Comparison of ENCODE assay signal across 20 mouse cellular contexts in the genomic region with DNA sequence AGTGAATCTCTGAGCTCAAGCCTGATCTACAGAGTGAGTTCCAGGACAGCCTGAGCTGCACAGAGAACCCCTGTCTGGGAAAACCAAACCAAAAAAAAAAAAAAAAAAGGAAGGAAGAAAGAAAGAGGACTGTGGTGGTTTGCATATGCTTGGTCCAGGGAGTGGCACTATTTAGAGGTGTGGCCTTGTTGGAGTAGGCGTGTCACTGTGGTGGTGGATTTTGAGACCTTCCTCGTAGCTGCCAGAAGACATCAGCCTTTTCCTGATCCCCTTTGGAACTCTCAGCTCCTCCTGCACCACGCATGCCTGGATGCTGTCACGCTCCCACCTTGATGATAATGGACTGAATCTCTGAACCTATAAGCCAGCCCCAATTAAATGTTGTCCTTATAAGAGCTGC. TPM values are rescaled to one million over a fixed set of nuclear protein-coding genes. Genes with fewer than 3 reads are reported as not detected.
"Had no signal": no experiment of that assay in that cellular context is flagged by ENCODE, and none has a peak within 500 bp of the region (broad histone marks: within the 10 kb centered on the region; RNA-seq: fewer than 3 reads in every experiment).

No protein-coding gene starts in this region.

- H3K9ac ChIP-seq: liver, postnatal 0 days; lung, embryonic 15.5 days; midbrain, embryonic 12.5 days; neural tube, embryonic 13.5 days; neural tube, embryonic 15.5 days; stomach, embryonic 15.5 days had no signal

- H3K9me3 ChIP-seq: lung, embryonic 15.5 days; midbrain, embryonic 10.5 days; midbrain, embryonic 12.5 days; neural tube, embryonic 13.5 days; neural tube, embryonic 15.5 days; stomach, embryonic 15.5 days had no signal

- H3K27ac ChIP-seq: lung, embryonic 15.5 days; midbrain, embryonic 10.5 days; midbrain, embryonic 12.5 days; neural tube, embryonic 13.5 days; neural tube, embryonic 15.5 days; stomach, embryonic 15.5 days; stomach, postnatal 0 days had no signal

- H3K4me1 ChIP-seq: lung, embryonic 15.5 days; midbrain, embryonic 10.5 days; midbrain, embryonic 12.5 days; neural tube, embryonic 13.5 days; neural tube, embryonic 15.5 days; stomach, embryonic 15.5 days had no signal

- H3K4me3 ChIP-seq: lung, embryonic 15.5 days; midbrain, embryonic 10.5 days; midbrain, embryonic 12.5 days; myocyte; neural tube, embryonic 13.5 days; neural tube, embryonic 15.5 days; stomach, embryonic 15.5 days had no signal

- DNase-seq: liver, postnatal 0 days; lung, adult 2 months; lung, postnatal 14 days; lung, postnatal 4 days; midbrain, embryonic 14.5 days; retina, postnatal 1 day; right cerebral cortex, adult 18-20 months; thymus, adult 2 months; thymus, postnatal 25 days; thymus, postnatal 4 days had no signal

RNA-seq across cellular contexts. Expression of gene Lyg2, which starts 32.9 kb away (rescaled TPM):
- total RNA-seq: megakaryocyte, adult 5-6 weeks; megakaryocyte-erythroid progenitor cell, adult 5-6 weeks had no signal
